Mouse (Mus musculus) olfactory bulb, adult 2 months (tissue): ENCODE results near the gene Dpp10.

Experiments used
- CTCF ChIP-seq: fragments of 200-500 bp; IDR thresholded peaks from 2 replicates; pipeline ENCODE4 v1.5.1; 2012; ENCODE audit warnings: low read depth, mild to moderate bottlenecking, low read length, moderate library complexity; ENCODE audit not compliant: insufficient read depth
- POLR2A ChIP-seq: fragments of 200-500 bp; IDR thresholded peaks from 2 replicates; pipeline ENCODE4 v1.6.1; 2012; ENCODE audit warnings: mild to moderate bottlenecking, low read depth, low read length, moderate library complexity; ENCODE audit not compliant: insufficient read depth

- no peak for TF ChIP-seq POLR2A
- TF ChIP-seq CTCF, result no peak
These were observed 694.1 kb downstream of the Dpp10 start for GRCm38 (mm10) chr1:123351300-123351699.
